ENCODE assay signal across 12 mouse cellular contexts in genomic region chr7:126335556-126335955, GRCm38 (mm10). TPM values are rescaled to one million over a fixed set of nuclear protein-coding genes. Genes with fewer than 3 reads are reported as not detected.
DNase-seq lines count a peak whose midpoint lies in the region; ATAC-seq and TF ChIP-seq lines count a peak whose summit lies in the region.
"Had no signal": no experiment of that assay in that cellular context is flagged by ENCODE, and none has a peak within 500 bp of the region (broad histone marks: within the 10 kb centered on the region; RNA-seq: fewer than 3 reads in every experiment).

No protein-coding gene starts in this region.

- POLR2A ChIA-PET in Patski (lab: Charles Lee), result no interaction called here

- no peak for ATAC-seq in heart, postnatal 0 days (ENCODE audit: insufficient read depth, low read depth)
- no peak for ATAC-seq in lung, postnatal 0 days
- no peak for ATAC-seq in Patski

- H3K27ac ChIP-seq in heart, postnatal 0 days (ENCODE audit: low read depth), result no peak overlapping the region
- H3K27ac ChIP-seq in lung, postnatal 0 days (ENCODE audit: low read length), result no peak overlapping the region
- H3K27ac ChIP-seq: lung, embryonic 15.5 days had no signal

- WGBS in heart, postnatal 0 days, result 95% methylated on average over 1 of the region's 1 CpGs
- 93% methylated on average over 1 of the region's 1 CpGs for WGBS in lung, postnatal 0 days

- no peak overlapping the region for H3K4me2 ChIP-seq in heart, postnatal 0 days (ENCODE audit: low read depth, low read length)
- no peak overlapping the region for H3K4me2 ChIP-seq in lung, postnatal 0 days (replicated peaks; ENCODE audit: low read depth, low read length)
- H3K4me2 ChIP-seq: lung, embryonic 15.5 days had no signal

- DNase-seq in heart, postnatal 0 days (ENCODE audit: low spot score), result no peak
- no peak for DNase-seq in heart, postnatal 4 days
- no peak for DNase-seq in lung, postnatal 0 days (ENCODE audit: low spot score)
- DNase-seq in lung, postnatal 4 days, result no peak
- DNase-seq in Patski (ENCODE audit: low read depth, low spot score), result no peak
- DNase-seq in retina, postnatal 1 day, result peak; percentile 51
- no peak for DNase-seq in ovary, postnatal 10 days (ENCODE audit: low spot score)
- DNase-seq in neural tube, embryonic 10.5 days (ENCODE audit: extremely low spot score, low spot score), result no peak
- DNase-seq: cerebellum, adult 9-11 months; heart, adult 18-20 months; kidney, postnatal 14 days had no signal

- H3K4me3 ChIP-seq in heart, postnatal 0 days (ENCODE audit: low read depth, low read length), result no peak overlapping the region
- H3K4me3 ChIP-seq in lung, postnatal 0 days (ENCODE audit: low read depth, low read length), result no peak overlapping the region
- H3K4me3 ChIP-seq: lung, embryonic 15.5 days had no signal

- no peak for TF ChIP-seq EP300 in heart, postnatal 0 days (IDR thresholded peaks at IDR 0.05; ENCODE audit: low read depth)
- TF ChIP-seq EP300 in lung, postnatal 0 days (IDR thresholded peaks at IDR 0.05), result no peak

- peak; percentile 26; the same call in 1 of the 2 replicates for TF ChIP-seq CTCF in heart, postnatal 0 days (IDR thresholded peaks at IDR 0.05; ENCODE audit: low read depth)
- TF ChIP-seq CTCF in lung, postnatal 0 days (IDR thresholded peaks at IDR 0.05), result peak; percentile 54
- TF ChIP-seq CTCF in Patski (IDR thresholded peaks at IDR 0.05), result peak; percentile 37

- H3K4me1 ChIP-seq in heart, postnatal 0 days (ENCODE audit: control insufficient read depth, insufficient read depth), result peaks cover 3% of the 10 kb centered on the region; the same call in 1 of the 2 replicates
- H3K4me1 ChIP-seq in lung, postnatal 0 days (ENCODE audit: insufficient read depth, low read depth, low read length), result no peaks in the 10 kb centered on the region
- H3K4me1 ChIP-seq: lung, embryonic 15.5 days had no signal

- in situ Hi-C loops in Patski (cut with MboI; ENCODE audit: low pct_unique_long_range_greater_than_20kb), result no loop called here

- H3K27me3 ChIP-seq in heart, postnatal 0 days (ENCODE audit: control insufficient read depth, insufficient read depth, low read length), result no peaks in the 10 kb centered on the region
- H3K27me3 ChIP-seq in lung, postnatal 0 days (replicated peaks; ENCODE audit: insufficient read depth, low read length), result no peaks in the 10 kb centered on the region
- H3K27me3 ChIP-seq in Patski, result no peaks in the 10 kb centered on the region
- H3K27me3 ChIP-seq: lung, embryonic 15.5 days had no signal

- CTCF ChIA-PET in Patski (lab: Charles Lee), result no interaction called here

- H3K9ac ChIP-seq in heart, postnatal 0 days (replicated peaks; ENCODE audit: low read depth, low read length), result no peak overlapping the region
- no peak overlapping the region for H3K9ac ChIP-seq in lung, postnatal 0 days (replicated peaks; ENCODE audit: low read depth)
- H3K9ac ChIP-seq: lung, embryonic 15.5 days had no signal

- H3K9me3 ChIP-seq in heart, postnatal 0 days (replicated peaks; ENCODE audit: control insufficient read depth, low read length), result no peaks in the 10 kb centered on the region
- no peaks in the 10 kb centered on the region for H3K9me3 ChIP-seq in lung, postnatal 0 days (ENCODE audit: low read length)
- H3K9me3 ChIP-seq: lung, embryonic 15.5 days had no signal

- H3K36me3 ChIP-seq in heart, postnatal 0 days (replicated peaks; ENCODE audit: control insufficient read depth, insufficient read depth, low read length), result no peaks in the 10 kb centered on the region
- no peaks in the 10 kb centered on the region for H3K36me3 ChIP-seq in lung, postnatal 0 days (ENCODE audit: insufficient read depth, low read length)
- H3K36me3 ChIP-seq: lung, embryonic 15.5 days had no signal

RNA-seq across cellular contexts. Expression of gene Lat, which starts 33.8 kb away (rescaled TPM):
- 0.73 and 6.7 TPM in 2 replicates for total RNA-seq in heart, postnatal 0 days (2014; rRNA removed; ENCODE audit: low replicate concordance)
- polyA plus RNA-seq in heart, postnatal 0 days (2015; fragmentation: Nextera tagmentation; extraction: Ambion mirVana), result 0.75 and 1.1 TPM in 2 replicates
- total RNA-seq in heart, postnatal 4 days (2021), result 1 to 10 TPM; 1.1 to 1.4 TPM
- 1.6 and 1.7 TPM in 2 replicates for polyA plus RNA-seq in lung, postnatal 0 days (2015; fragmentation: Nextera tagmentation; extraction: Ambion mirVana)
- polyA plus RNA-seq in Patski (2021), result 0.95 TPM

RNA-seq across cellular contexts. Expression of gene Spns1, which starts 41.7 kb away (rescaled TPM):
- total RNA-seq in heart, postnatal 0 days (2014; rRNA removed; ENCODE audit: low replicate concordance), result 47.0 and 87.1 TPM in 2 replicates
- 34.6 and 36.0 TPM in 2 replicates for polyA plus RNA-seq in heart, postnatal 0 days (2015; fragmentation: Nextera tagmentation; extraction: Ambion mirVana)
- total RNA-seq in heart, postnatal 4 days (2021), result 10 to 100 TPM; 36.8 to 37.3 TPM
- 50.3 and 53.7 TPM in 2 replicates for polyA plus RNA-seq in lung, postnatal 0 days (2015; fragmentation: Nextera tagmentation; extraction: Ambion mirVana)
- polyA plus RNA-seq in Patski (2021), result 69.3 TPM
